Mouse (Mus musculus) gastrocnemius, adult 8-10 months (tissue): Measurements from ENCODE around the gene Zfp263. TPM values are rescaled to one million over a fixed set of nuclear protein-coding genes. Genes with fewer than 3 reads are reported as not detected.

Experiments used
- DNase-seq, 2 experiments: peaks; one replicate each; pipeline ENCODE4 v3.0.0; 2022; ENCODE audit warnings: low spot score in 2 of 2
- total RNA-seq, 4 experiments: library from RNA; stranded (reverse); gene quantifications; 2 replicates each; pipeline ENCODE4 v1.2.4; 2022

Zfp263 gene
- 1 to 10 TPM; 6.1 to 7.0 (median 6.4) TPM for total RNA-seq

DNA sequence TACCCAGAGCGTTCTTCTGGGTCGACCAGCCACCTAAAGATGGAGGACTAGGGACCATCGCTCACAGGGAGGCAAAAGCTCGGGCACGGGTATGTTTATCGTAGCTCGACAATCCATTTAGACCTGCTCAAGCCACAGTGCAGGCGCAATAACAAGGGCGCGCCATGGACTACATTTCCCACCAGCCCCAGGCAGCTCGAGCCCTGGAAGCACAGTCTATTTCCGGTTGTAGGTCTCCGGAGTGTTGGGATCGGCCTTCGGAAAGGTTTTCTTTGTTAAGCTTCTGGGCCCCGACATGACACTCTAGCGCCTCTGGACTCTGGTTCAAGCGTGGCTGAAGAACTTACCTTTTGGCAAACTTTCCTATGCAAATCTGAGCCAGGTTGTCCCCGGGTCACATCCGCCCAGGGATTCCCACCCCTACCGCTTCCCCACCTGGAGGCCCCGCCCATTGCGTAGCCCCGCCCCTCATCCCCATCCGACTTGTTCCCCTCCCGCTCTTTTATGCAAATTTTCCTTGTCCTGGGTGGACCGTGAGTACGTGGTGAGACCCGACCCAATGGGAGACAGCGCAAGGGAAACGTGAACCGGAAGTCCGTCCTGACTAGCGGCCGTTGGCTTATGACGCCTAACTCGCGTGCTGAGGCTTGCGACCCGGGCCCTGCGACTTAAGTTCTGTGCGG is at the start of gene Zfp263:
Gene Zfp263 (plus strand): TSS at position 591 of the 683 bp plus-strand sequence.
- peak; percentile 77 to 85 for DNase-seq

DNA sequence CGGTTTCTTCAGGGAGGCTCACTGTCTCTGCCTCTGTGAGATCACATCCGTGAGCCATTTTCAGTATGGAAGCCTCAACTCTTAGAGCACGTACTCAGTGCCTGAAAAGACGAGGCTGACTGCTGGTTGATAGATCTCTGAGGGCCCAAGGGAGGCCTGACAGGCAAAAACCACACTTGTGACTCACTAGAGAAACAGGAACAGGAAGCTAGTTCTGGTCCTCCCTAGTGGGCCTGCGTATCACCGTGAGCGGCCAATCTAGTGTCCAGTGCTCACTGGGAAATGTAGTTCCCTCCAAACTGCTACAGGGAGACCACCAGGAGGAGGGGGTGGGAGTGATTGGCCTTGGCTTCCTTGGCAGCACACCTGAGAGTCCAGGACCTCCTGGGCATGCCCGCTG is 44.6 kb upstream of the Zfp263 start:
- no peak for DNase-seq

DNA sequence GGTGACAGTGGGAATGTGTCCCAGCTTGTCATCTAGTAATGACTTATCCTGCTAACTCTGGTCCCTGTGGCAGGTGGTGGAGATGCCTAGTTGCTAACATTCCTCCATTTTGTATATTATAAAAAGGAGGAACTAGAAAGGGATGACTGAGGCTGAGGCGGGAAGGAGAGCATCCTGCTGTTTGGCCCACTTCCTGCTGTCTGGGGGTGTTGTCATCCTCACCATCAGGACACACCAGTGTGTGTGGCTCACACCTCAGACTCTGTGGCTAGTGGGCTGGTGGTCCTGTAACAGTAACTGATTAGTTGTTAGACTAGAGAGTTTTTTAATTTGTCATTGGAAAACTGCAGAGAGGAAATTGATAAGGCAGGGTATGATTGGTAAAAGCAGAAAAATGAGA is 43.0 kb upstream of the Zfp263 start:
- DNase-seq: no peak

DNA sequence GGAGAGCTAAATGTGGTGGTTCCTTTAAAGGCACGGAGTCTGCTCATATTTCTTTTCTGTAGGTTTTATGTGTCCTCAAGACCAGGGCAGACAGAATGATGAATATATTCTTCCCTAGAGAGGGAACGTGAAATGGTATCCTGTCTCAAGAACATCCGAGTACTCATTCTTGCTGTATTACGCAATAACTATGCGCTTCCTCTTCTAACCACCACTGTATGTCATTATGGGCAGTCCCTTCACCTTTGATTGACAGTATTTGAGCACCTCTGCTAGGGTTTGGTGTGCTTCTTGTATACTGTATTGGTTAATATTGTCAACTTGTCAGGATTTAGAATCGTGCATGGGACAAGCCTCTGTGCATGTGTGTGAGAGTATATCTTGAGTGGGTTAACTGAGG is 37.2 kb upstream of the Zfp263 start:
- DNase-seq: no peak

DNA sequence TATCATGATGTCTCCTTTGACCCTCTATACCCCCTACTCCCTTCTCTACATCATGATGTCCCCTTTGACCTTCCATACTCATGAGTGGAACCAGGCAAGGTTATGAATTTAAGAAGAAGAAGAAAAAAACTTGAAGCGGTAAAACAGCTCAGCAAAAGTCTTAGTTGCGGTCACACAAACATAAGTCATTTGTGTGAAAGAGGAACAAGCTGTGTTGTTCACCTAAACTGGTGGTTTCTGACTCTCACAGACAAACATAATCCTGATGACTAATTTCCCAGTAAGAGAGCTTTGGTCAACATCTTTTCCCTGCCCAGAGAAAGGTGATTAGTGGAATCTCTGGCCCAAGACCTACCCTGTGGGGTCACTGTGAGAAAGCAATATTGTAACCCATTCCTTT is 29.2 kb upstream of the Zfp263 start:
- DNase-seq: no peak

DNA sequence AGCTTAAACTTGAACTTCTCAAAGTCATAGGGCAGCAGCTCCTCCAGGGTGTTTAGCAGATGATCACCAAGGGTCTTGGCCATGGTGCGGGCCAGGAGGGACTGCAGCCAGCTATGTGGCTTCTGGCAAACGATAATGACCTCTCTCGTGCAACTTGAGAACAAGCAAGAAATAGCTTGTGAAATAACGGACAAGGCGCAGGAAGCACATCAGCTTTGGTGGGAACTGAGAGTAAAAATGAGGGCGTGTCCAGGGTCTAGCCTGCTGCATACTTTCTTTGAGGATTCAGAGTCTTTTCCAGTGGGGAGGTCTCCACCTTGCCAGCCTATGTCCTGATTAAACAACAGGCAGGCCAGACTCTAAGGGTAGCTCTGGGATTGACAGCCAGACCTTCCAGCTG is 25.9 kb upstream of the Zfp263 start, which contains the start of gene Mefv:
Gene Mefv (minus strand): TSS at position 118 of the 400 bp plus-strand sequence.
- DNase-seq: no peak

DNA sequence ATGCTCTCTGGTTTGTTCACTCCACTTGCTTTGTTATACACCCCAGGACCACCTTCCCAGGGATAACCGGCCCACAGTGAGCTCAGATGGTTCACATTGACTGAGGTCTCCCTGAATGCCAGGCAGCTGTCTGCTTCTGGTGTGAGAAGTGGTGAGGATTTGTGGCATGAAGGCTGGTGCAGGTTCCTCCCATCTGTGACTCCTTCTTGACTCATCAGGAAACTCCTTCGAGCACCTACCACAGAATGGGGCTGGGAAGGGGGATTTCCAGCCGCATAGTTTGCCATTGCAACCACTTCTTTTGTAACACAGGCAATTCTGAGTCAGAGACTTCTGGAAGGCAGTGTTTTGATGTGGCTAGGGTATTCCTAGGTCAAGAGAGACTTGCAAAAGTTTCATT is 20.7 kb upstream of the Zfp263 start:
- DNase-seq: no peak

DNA sequence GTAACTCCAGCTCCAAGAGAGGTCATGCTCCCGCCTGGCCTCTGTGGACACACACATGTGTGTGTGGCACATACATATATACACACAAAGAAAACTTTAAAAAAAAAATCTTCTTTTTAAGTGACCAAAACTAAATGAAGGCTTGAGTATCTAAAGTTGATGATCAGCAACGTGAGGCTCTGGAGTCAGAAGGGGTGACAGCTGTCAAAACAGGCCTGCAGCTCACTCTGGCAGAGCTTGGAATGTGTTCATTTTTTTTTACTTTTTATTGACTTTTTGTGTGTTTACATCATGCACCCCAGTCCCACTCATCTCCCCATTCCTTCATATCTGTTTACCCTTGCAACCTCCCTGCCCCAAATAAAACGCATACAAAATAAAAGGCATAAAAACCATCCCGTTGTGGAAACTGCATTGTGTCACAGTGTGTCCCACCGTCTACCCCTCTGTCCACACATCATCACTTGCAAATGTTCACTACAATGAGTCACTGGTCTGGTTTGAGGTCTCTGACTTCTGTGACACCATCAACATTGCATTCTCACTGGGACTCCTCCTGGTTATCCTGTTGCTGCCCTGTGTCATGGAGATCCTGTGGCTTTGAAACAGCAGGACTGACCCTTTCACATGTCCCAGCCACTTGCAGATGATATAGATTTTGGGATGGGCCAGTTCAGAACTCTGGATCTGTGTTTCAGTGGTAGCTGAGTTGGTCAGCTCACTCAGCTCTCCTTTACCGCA is 15.7 kb upstream of the Zfp263 start:
- no peak for DNase-seq

DNA sequence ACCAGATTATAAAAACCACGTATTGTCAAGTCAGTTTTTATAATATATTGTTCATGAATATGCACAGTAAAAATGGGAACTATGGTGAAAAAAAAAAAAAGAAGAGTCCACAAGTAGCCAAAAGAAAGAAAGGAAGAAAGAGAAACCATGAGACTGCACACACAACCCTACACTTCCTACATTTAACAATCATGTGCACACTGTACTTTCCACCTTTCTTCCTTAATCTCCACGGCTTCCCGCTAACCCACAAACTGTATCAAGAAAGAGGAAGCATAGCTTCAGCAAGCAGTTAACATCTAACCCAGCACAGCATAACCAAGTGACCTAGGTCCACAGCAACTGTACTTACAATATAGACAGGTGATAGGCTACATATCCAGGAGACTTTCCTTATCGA is 11.3 kb upstream of the Zfp263 start:
- DNase-seq: no peak

DNA sequence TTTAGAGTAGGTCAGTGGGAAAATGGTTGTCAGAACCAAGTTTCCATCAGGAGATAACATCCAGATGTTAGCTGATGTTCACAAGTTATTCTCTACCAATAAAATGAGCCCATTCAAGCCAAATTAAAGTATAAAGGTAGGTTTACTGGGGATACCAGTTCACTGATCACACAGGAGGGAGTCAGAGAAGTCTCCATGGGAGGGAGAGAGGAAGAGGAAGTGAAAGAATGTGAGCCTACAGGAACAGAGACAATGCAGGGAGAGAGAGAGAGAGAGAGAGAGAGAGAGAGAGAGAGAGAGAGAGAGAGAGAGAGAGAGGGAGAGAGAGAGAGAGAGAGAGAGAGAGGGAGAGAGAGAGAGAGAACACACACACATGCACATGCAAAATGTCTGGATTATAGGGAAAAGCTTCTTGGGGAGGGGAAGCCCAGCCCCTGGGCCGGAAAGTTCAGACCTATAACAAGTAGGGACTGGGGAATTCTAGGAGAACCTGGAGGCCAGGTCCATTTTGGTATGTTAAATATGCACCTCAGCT is 10.6 kb upstream of the Zfp263 start:
- no peak for DNase-seq

DNA sequence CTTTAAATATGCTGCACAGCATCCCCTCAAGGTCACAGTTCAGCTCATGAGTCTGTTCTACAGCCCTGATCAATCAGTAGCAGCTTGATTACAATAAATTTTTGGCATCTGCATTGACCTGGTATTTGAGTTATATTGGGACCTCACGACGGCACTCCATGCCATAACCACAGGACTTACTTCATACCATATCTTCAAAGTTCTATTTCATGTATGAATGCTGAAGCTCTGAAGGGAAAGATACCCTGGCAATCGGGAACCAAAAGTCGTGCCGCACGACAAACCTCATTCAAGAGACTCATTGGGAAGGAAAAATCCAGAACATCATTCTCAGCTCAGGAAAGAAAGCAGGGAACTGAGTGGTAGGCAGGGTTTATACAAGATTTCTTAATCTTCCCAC is 1.4 kb upstream of the Zfp263 start:
- DNase-seq: no peak

DNA sequence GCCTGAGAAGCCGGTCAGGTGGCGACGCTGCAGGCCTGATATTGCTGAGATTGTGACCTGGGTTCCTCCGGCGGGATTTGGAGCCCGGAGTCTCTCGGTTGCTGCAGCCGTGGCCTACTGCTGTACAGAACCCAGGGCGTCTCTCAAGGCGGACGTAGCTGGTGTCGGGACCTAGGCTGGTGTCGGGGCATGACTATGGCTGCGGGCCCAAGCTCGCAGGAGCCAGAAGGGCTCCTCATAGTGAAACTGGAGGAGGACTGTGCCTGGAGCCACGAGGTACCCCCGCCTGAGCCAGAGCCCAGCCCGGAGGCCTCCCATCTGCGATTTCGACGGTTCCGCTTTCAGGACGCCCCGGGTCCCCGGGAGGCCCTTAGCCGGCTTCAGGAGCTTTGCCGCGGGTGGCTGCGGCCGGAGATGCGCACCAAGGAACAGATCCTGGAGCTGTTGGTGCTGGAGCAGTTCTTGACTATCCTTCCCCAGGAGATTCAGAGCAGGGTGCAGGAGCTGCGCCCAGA is 350 bp downstream of the Zfp263 start:
- DNase-seq: no peak

DNA sequence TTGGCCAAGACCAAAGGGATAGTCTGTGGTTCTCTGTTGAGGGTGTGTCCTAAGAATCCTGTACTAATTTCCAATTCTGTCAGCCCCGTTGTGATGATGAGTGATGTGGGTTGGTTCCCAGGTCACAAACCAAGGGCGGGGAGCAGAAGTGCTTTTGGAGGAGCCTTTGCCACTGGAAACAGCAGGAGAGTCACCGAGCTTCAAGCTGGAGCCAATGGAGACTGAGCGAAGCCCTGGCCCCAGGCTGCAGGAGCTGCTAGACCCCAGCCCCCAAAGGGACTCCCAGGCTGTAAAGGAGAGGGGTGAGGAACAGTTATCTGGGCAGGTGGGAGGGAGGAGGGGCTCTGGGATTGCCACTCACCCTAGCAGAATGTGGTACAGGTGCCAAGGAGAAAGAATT is 1.8 kb downstream of the Zfp263 start:
- no peak for DNase-seq

DNA sequence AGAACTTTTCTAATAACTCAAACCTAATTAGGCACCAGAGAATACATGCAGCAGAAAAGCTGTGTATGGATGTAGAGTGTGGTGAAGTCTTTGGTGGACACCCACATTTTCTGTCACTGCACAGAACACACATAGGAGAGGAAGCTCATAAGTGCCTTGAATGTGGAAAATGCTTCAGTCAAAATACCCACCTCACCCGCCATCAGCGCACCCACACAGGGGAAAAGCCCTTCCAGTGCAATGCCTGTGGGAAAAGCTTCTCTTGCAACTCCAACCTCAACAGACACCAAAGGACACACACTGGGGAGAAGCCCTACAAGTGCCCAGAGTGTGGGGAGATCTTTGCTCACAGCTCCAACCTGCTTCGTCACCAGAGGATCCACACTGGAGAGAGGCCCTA is 5.1 kb downstream of the Zfp263 start:
- DNase-seq: no peak

DNA sequence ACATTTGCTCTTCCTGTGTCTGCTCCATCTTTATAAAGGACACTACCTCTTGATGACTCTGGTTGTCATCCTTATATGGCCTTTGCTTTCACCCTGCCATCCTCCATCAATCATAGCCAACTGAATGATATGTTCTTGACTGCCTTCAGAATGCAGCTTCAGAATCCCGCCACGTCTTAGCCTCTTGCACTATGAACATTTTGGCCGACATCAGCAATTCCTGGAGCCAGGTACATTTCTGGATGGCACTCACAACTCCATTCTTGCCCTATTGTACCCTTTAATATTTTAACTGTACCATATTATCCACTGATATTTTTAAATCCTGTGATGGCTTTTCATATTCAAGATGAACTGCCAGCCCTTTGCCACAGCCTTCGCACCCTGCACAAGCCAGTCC is 27.7 kb downstream of the Zfp263 start:
- DNase-seq: no peak

DNA sequence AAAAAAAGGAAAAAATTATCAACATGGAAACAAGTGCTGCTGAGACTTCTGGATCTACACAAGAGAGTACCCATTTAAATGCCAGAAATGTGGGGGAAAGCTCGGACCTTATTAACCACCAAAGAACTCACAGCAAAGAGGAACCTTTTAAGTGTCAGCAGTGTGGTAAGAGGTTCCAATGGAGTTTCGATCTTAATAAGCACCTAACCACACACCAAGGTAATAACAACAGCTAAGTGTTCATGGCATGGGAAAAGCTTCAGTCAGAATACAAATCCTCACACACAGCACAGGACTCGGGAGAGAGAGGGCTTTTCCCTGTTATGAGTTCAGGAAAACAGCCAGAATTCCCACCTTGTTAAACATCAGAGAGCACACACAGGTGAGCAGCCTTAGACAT is 32.5 kb downstream of the Zfp263 start:
- DNase-seq: no peak

DNA sequence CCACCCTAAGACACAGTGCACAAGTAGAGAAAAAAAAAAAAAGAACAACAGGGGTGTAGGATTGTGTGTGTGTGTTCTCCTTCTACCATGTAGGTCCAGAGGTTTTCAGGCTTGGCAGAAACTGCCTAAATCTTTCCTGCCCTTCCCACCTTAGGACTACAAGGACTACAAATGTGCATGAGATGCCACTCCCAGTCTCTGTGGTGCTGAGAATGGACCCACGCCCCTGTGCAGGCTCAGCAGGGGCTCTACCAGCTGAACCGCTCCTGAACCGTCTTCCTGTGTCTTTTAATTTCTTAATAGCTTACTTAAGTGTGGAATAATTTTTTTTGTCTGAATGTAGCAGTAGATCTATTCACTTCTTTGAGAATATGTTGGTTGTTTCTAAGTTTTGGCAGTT is 34.1 kb downstream of the Zfp263 start:
- DNase-seq: no peak

DNA sequence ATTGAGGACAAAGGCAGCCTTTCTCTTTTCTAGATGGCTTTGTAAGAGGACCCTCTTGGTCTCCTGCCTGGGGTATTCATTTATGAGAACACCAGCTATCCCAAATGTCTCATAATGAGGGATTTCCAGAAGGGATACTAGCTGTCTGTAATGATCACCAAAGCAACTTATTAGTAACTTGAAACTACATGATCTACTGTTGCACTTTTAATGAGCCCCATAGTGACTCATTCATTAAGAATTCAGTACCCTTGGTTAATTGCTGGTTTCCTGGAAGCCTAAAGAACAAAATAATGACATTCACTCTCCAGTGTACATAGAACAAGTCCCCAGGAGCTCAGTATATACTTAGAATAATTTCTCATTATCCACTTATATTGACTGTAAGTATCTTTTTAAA is 37.3 kb downstream of the Zfp263 start:
- DNase-seq: no peak

DNA sequence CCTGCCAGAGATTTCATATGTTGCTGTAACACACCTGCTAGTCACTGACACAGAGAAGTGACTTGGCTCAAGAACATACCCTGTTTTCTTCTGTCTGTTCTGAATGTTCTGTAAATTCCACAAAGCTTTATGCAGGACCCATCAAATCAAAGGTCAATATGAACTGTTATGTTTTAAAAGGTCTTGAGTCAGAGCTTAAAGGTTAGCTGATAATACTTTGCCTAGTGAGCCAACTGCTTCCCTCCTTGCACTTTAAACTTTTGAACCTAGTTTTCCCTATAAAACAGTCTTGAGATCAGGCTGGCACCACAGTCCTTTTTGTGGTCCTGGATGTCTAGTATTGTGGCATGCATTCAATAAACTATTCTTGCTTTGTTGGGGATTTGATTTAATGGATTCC is 44.5 kb downstream of the Zfp263 start:
- no peak for DNase-seq
